Mouse (Mus musculus): Measurements from ENCODE around the gene Cryl1.

DNA sequence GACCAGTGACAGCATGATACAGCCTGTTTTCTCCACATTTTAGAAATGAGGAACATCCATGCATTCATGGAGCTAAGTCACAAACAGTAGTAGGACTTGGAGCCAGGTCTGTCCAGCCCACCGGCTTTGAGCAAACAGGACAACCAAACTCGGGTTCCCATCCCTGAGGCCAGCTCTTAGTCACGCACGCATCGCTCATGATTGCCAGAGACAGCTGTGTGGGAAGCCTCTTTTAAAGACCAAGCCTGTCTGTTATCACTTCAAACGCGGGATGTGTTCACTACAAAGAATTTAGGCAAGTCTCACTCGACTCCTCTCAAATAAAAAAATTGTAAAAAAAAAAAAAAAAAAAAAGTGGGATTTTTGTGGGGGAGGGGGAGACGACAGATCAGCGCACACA lies 67.2 kb downstream of the Cryl1 start:
- TF ChIP-seq TAL1 (IDR thresholded peaks at IDR 0.05; ENCODE audit: low read length) (no peak), GATA1 (IDR thresholded peaks at IDR 0.05; ENCODE audit: low read length) (no peak)

Data from erythroblast, embryonic 14.5 days (primary cell).